Mouse (Mus musculus) CD4-positive naive resting alpha-beta T cell, adult 57 days (primary cell): ENCODE measurements around the gene Myf6. TPM values are rescaled to one million over a fixed set of nuclear protein-coding genes. Genes with fewer than 3 reads are reported as not detected.

ENCODE experiments used
- total RNA-seq: library from RNA; stranded (reverse); gene quantifications from one replicate; pipeline ENCODE4 v1.2.4, GENCODE M21; 2023

Gene Myf6
- not detected for total RNA-seq

DNA sequence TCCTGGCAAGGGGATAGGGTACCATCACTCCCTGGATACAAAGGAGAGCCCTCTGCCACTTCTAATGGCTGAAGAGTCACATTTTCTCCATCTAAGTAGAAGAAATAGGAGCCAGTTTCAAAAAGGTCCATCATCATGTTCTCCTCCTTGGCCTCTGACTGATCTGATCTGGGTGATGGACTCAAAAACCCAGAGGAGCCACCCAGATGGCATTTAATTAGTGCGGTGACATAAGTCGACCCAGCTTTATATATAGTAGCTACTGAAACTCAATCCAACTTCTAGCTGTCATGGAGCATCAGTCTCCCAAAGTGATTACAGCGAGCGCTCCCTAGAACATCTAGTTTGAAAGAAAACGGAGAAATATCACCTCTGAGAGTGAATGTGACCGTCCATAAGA is at the start of gene Myf6:
Gene Myf6 (minus strand): TSS at position 170 of the 400 bp plus-strand sequence.

DNA sequence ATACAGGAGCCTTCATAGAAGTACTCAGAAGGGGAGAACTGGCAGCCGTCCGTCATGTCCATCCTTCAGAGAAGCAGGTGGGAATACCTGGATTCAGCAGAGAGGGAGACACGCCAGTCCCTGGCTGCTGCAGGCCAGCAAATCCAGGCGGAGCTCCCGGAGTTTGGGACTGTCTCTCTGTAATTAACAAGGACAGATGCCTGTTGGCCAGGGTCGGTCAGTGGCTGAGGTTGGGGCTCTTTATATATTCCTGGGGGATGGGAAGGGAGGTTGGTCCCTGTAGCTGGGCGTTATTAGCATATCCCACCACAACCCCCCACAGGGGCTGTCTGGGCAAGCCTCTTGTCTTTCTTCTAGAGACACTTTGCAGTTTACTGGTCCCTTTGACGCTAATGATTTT is 8.7 kb downstream of the Myf6 start, which contains the start of gene Myf5:
Gene Myf5 (minus strand): TSS at position 265 of the 400 bp plus-strand sequence.

Other genes starting within 250 kb of the Myf6 start
- not detected for gene Lin7a, start 223.1 kb downstream of the Myf6 start, total RNA-seq
- not detected for gene Myf5, start 8.6 kb downstream of the Myf6 start, total RNA-seq
- 0.18 TPM for gene Ptprq, start 225.3 kb upstream of the Myf6 start, total RNA-seq